Mouse (Mus musculus): ENCODE measurements at regions not wholly inside any gene's neighbourhood (a gene's known extent, or its start where the extent isn't known, plus 50 kb on each side); places are given as distances from the start of the nearest gene placed in this dataset.

DNA sequence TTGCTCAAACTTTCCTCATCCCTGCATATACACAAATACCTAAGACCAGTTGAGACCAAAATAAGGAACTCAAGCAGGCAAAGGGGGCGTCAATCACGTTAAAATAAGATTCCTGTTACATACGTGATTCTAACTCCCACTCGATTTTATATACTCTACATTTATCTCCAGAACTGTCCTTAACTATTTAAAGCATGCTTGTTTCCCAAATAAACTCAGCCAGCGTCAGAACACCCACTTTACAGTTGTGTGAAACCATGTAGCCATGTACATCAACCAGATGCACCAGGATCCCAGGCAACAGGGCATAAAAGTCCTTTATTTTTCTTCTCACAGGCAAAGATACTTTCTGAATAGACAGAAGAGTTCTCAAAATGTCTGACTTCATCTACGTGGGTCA, 61.5 kb downstream of the Ccna1 start:
- Histone ChIP-seq H3K27me3 (replicated peaks; ENCODE audit: control insufficient read depth, insufficient read depth, low read length) (no peaks in the 10 kb centered on the region), H3K36me3 (ENCODE audit: control insufficient read depth, insufficient read depth, low read length) (no peaks in the 10 kb centered on the region), H3K4me2 (ENCODE audit: low read depth, low read length) (no peak overlapping the region), H3K4me3 (ENCODE audit: low read depth, low read length) (no peak overlapping the region), H3K4me1 (ENCODE audit: control insufficient read depth, insufficient read depth, low read length) (no peaks in the 10 kb centered on the region), H3K9ac (ENCODE audit: low read depth, low read length) (no peak overlapping the region), H3K27ac (replicated peaks; ENCODE audit: low read depth, low read length) (no peak overlapping the region), H3K9me3 (ENCODE audit: control insufficient read depth, low read length) (no peaks in the 10 kb centered on the region)
- no peak for ATAC-seq (ENCODE audit: low read depth)
- no peak for DNase-seq (ENCODE audit: low spot score)
- 76% methylated on average over 6 of the region's 6 CpGs for WGBS

DNA sequence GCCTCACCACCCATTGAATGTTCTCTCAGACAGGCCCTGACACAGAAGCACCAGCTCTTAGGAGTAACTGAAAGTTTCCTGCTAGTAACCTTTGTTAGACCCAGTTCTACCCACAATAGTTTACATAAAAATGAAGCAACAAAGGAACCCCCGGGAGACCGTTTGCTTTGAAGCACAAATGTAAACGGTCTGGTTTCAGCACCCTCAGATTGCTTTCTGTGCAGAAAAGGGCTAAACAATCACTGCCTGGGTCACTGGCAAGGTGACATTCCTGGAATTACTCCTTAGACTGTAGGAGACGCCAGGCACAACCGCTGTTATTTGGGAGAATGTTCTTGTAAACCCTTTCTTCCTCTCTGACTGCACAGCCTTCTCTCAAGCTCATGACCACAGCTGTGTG, 65.2 kb downstream of the Ccna1 start:
- 15% methylated on average over 5 of the region's 5 CpGs for WGBS
- H3K27me3 ChIP-seq (replicated peaks; ENCODE audit: control insufficient read depth, insufficient read depth, low read length): no peaks in the 10 kb centered on the region
- no peaks in the 10 kb centered on the region for H3K4me1 ChIP-seq (ENCODE audit: control insufficient read depth, insufficient read depth, low read length)
- ATAC-seq (ENCODE audit: low read depth) (no peak), DNase-seq (ENCODE audit: low spot score) (peak; percentile 9)
- H3K4me2 ChIP-seq (ENCODE audit: low read depth, low read length): no peak overlapping the region
- no peak overlapping the region for H3K9ac ChIP-seq (ENCODE audit: low read depth, low read length)
- H3K4me3 ChIP-seq (ENCODE audit: low read depth, low read length): no peak overlapping the region
- H3K9me3 ChIP-seq (ENCODE audit: control insufficient read depth, low read length): no peaks in the 10 kb centered on the region
- H3K27ac ChIP-seq (replicated peaks; ENCODE audit: low read depth, low read length): no peak overlapping the region
- no peaks in the 10 kb centered on the region for H3K36me3 ChIP-seq (ENCODE audit: control insufficient read depth, insufficient read depth, low read length)

DNA sequence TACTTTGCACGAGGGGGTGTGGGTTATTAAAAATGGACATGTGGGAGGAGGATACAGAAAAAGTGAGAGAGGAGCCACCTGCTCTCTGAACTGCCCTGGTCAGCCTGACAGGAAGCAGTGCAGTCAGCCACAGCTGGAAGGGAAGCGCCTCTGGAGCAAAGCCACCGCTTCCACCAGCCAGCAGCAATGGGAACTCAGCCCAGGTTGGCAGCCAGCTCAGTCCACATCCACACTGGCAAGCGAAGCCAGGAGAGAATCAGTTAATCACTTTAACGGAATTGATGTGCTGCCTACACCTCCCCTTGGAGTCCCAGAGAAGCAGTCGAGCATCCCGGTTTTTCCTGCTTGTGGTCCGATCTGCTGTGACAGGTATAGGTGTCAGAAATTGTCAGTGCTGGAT, 65.9 kb downstream of the Ccna1 start:
- Histone ChIP-seq H3K36me3 (ENCODE audit: control insufficient read depth, insufficient read depth, low read length) (no peaks in the 10 kb centered on the region), H3K4me2 (ENCODE audit: low read depth, low read length) (no peak overlapping the region), H3K4me1 (ENCODE audit: control insufficient read depth, insufficient read depth, low read length) (no peaks in the 10 kb centered on the region), H3K9me3 (ENCODE audit: control insufficient read depth, low read length) (no peaks in the 10 kb centered on the region), H3K27me3 (replicated peaks; ENCODE audit: control insufficient read depth, insufficient read depth, low read length) (no peaks in the 10 kb centered on the region), H3K4me3 (ENCODE audit: low read depth, low read length) (no peak overlapping the region), H3K9ac (ENCODE audit: low read depth, low read length) (no peak overlapping the region), H3K27ac (replicated peaks; ENCODE audit: low read depth, low read length) (no peak overlapping the region)
- DNase-seq (ENCODE audit: low spot score): peak; percentile 41
- 42% methylated on average over 8 of the region's 8 CpGs for WGBS
- ATAC-seq (ENCODE audit: low read depth): 0 out of 2 replicates have a peak, but pooled peaks have one; percentile 44

DNA sequence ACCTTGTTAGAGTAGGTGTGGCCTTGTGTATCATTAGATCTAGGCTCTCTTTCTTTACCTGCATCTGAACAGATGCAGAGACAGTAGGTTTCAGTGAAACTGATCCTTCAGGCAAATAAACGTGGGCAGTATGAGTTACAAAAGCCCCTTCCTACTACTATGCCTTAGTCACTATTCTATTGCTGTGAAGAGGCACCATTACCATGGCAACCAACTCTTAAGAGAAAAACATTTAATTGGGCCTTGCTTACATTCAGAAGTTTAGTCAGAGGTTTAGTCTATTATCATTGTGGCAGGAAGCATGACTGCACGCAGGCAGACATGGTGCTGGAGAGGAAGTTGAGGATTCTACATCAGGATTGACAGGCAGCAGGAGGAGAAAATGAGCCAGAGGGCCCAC, 65.8 kb upstream of the Sertm1 start:
- no peak for DNase-seq (ENCODE audit: low spot score)
- no peaks in the 10 kb centered on the region for H3K9me3 ChIP-seq (ENCODE audit: control insufficient read depth, low read length)
- ATAC-seq (ENCODE audit: low read depth): no peak
- H3K4me1 ChIP-seq (ENCODE audit: control insufficient read depth, insufficient read depth, low read length): no peaks in the 10 kb centered on the region
- no peaks in the 10 kb centered on the region for H3K36me3 ChIP-seq (ENCODE audit: control insufficient read depth, insufficient read depth, low read length)
- H3K4me2 ChIP-seq (ENCODE audit: low read depth, low read length): no peak overlapping the region
- 78% methylated on average over 2 of the region's 2 CpGs for WGBS
- no peaks in the 10 kb centered on the region for H3K27me3 ChIP-seq (replicated peaks; ENCODE audit: control insufficient read depth, insufficient read depth, low read length)
- H3K4me3 ChIP-seq (ENCODE audit: low read depth, low read length): no peak overlapping the region
- no peak overlapping the region for H3K27ac ChIP-seq (replicated peaks; ENCODE audit: low read depth, low read length)
- H3K9ac ChIP-seq (ENCODE audit: low read depth, low read length): no peak overlapping the region

DNA sequence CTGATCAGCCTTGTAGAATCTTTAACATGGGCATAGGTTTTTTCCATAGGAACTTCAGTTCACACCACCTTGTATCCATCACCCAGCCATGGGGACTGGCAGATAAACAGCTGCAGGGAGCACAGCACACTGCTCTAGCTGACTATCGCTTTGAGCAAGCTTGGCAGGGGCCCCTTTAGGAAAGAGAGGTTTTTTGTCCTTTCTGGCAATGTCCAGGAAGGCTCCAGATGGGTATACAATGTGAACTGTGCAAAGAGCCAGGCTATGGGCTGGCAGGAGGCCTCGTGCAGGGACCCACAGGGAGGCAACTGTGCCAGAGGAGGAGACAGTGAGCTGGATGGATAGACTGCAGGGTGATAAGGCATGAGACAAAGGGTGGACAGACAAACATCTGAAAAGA, 64.6 kb upstream of the Sertm1 start:
- no peak overlapping the region for H3K4me2 ChIP-seq (ENCODE audit: low read depth, low read length)
- H3K36me3 ChIP-seq (ENCODE audit: control insufficient read depth, insufficient read depth, low read length): no peaks in the 10 kb centered on the region
- DNase-seq (ENCODE audit: low spot score) (no peak), ATAC-seq (ENCODE audit: low read depth) (no peak)
- H3K9me3 ChIP-seq (ENCODE audit: control insufficient read depth, low read length): no peaks in the 10 kb centered on the region
- no peaks in the 10 kb centered on the region for H3K4me1 ChIP-seq (ENCODE audit: control insufficient read depth, insufficient read depth, low read length)
- no peaks in the 10 kb centered on the region for H3K27me3 ChIP-seq (replicated peaks; ENCODE audit: control insufficient read depth, insufficient read depth, low read length)
- WGBS: 66% methylated on average over 2 of the region's 2 CpGs
- H3K9ac ChIP-seq (ENCODE audit: low read depth, low read length): no peak overlapping the region
- H3K27ac ChIP-seq (replicated peaks; ENCODE audit: low read depth, low read length): no peak overlapping the region
- no peak overlapping the region for H3K4me3 ChIP-seq (ENCODE audit: low read depth, low read length)

DNA sequence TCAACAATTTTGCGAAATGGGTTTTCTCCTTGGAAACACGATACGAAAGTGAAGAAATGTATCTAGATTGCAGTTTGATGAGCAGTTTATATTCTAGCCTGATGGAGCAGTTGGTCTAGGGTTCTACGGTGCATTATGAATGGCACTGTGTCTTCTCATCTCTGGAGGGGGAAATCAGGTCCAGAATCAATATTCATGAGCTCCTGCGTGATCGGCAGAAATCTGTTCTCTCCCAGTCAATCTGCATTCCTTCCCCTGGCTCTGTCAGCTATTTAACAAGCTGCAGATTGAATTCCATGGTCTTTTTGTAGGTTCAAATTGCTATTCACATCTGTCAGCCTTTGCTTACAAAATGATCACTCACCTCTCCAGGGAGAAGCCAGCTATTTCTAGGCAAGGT, 49.8 kb upstream of the Sertm1 start:
- H3K36me3 ChIP-seq (ENCODE audit: control insufficient read depth, insufficient read depth, low read length): no peaks in the 10 kb centered on the region
- H3K9ac ChIP-seq (ENCODE audit: low read depth, low read length): no peak overlapping the region
- H3K4me1 ChIP-seq (ENCODE audit: control insufficient read depth, insufficient read depth, low read length): no peaks in the 10 kb centered on the region
- no peak overlapping the region for H3K4me3 ChIP-seq (ENCODE audit: low read depth, low read length)
- no peak for ATAC-seq (ENCODE audit: low read depth)
- WGBS: 55% methylated on average over 6 of the region's 6 CpGs
- no peaks in the 10 kb centered on the region for H3K9me3 ChIP-seq (ENCODE audit: control insufficient read depth, low read length)
- no peak overlapping the region for H3K27ac ChIP-seq (replicated peaks; ENCODE audit: low read depth, low read length)
- no peak for DNase-seq (ENCODE audit: low spot score)
- no peak overlapping the region for H3K4me2 ChIP-seq (ENCODE audit: low read depth, low read length)
- H3K27me3 ChIP-seq (replicated peaks; ENCODE audit: control insufficient read depth, insufficient read depth, low read length): no peaks in the 10 kb centered on the region

Measured in embryonic facial prominence, embryonic 14.5 days (tissue).